In the genomic region with DNA sequence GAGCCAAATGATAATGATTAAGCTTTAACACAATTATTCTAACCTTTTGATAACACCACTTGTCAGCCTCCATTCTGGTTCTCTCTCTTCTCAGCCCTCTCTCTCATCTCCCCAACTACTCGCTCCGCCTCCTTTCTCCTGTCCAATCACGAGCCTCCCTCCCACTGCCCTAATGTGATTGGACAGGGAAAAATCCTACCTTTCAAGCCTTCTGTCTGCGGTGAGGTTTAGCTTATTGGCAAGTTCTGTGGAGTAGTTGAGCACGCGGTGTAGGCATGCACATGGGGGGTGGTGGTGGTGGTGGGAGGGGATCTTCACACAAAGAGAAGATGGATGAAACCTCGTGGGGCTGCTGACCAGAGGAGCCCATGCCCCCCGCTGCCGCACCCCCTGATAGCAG, we compare ENCODE assay signal across 11 mouse cellular contexts. TPM values are rescaled to one million over a fixed set of nuclear protein-coding genes. Genes with fewer than 3 reads are reported as not detected.
A peak's percentile ranks its signal among the peaks of the same experiment; 100 is the strongest.
DNase-seq lines count a peak whose midpoint lies in the region; ATAC-seq and TF ChIP-seq lines count a peak whose summit lies in the region.
"Had no signal": no experiment of that assay in that cellular context is flagged by ENCODE, and none has a peak within 500 bp of the region (broad histone marks: within the 10 kb centered on the region; RNA-seq: fewer than 3 reads in every experiment).

No protein-coding gene starts in this region.

- no peaks in the 10 kb centered on the region for H3K36me3 ChIP-seq in hindbrain, embryonic 11.5 days (ENCODE audit: control insufficient read depth, insufficient read depth, low read length)
- H3K36me3 ChIP-seq in hindbrain, embryonic 13.5 days = no peaks in the 10 kb centered on the region
- no peaks in the 10 kb centered on the region for H3K36me3 ChIP-seq in thymus, adult 2 months (ENCODE audit: control insufficient read depth, insufficient read depth, low read length)
- H3K36me3 ChIP-seq in forebrain, embryonic 12.5 days (replicated peaks) = no peaks in the 10 kb centered on the region
- H3K36me3 ChIP-seq: heart, embryonic 15.5 days; limb, embryonic 15.5 days had no signal

- H3K27me3 ChIP-seq in hindbrain, embryonic 11.5 days (ENCODE audit: control insufficient read depth, insufficient read depth, low read length) = no peaks in the 10 kb centered on the region
- peaks cover 23% of the 10 kb centered on the region; the same call in 1 of the 2 replicates for H3K27me3 ChIP-seq in hindbrain, embryonic 13.5 days
- no peaks in the 10 kb centered on the region for H3K27me3 ChIP-seq in thymus, adult 2 months (ENCODE audit: control insufficient read depth, insufficient read depth, low read length)
- 0 out of 2 replicates have a peak, but pooled peaks cover 3% of the 10 kb centered on the region for H3K27me3 ChIP-seq in forebrain, embryonic 12.5 days
- no peaks in the 10 kb centered on the region for H3K27me3 ChIP-seq in cerebellum, adult 2 months (ENCODE audit: control insufficient read depth, insufficient read depth, low read length)
- H3K27me3 ChIP-seq: limb, embryonic 15.5 days had no signal

- no peak for ATAC-seq in hindbrain, embryonic 11.5 days (ENCODE audit: low FRiP score)
- no peak for ATAC-seq in hindbrain, embryonic 13.5 days (ENCODE audit: low FRiP score)
- ATAC-seq in forebrain, embryonic 12.5 days (ENCODE audit: low FRiP score) = 0 out of 2 replicates have a peak, but pooled peaks have one; percentile 30

- TF ChIP-seq CTCF in thymus, adult 2 months (IDR thresholded peaks at IDR 0.05; ENCODE audit: borderline replicate concordance, control insufficient read depth, extremely low read depth, insufficient read depth, low read length, poor library complexity) = no peak
- no peak for TF ChIP-seq CTCF in cerebellum, adult 2 months (IDR thresholded peaks at IDR 0.05; ENCODE audit: borderline replicate concordance, insufficient read depth, low read depth, low read length)

- no peak overlapping the region for H3K4me2 ChIP-seq in hindbrain, embryonic 11.5 days (replicated peaks; ENCODE audit: low read depth, low read length)
- no peak overlapping the region for H3K4me2 ChIP-seq in hindbrain, embryonic 13.5 days
- no peak overlapping the region for H3K4me2 ChIP-seq in forebrain, embryonic 12.5 days
- H3K4me2 ChIP-seq: heart, embryonic 15.5 days; limb, embryonic 15.5 days had no signal

- no peak for TF ChIP-seq POLR2A in thymus, adult 2 months (IDR thresholded peaks at IDR 0.05; ENCODE audit: control insufficient read depth, extremely low read depth, insufficient read depth, low read length, poor library complexity)
- TF ChIP-seq POLR2A in cerebellum, adult 2 months (IDR thresholded peaks at IDR 0.05; ENCODE audit: borderline replicate concordance, insufficient read depth, low read length) = no peak

- no peaks in the 10 kb centered on the region for H3K9me3 ChIP-seq in hindbrain, embryonic 11.5 days (ENCODE audit: control insufficient read depth, low read length)
- H3K9me3 ChIP-seq in hindbrain, embryonic 13.5 days = no peaks in the 10 kb centered on the region
- H3K9me3 ChIP-seq in forebrain, embryonic 12.5 days = no peaks in the 10 kb centered on the region
- H3K9me3 ChIP-seq: heart, embryonic 15.5 days; limb, embryonic 15.5 days had no signal

- peak; percentile 30 for DNase-seq in hindbrain, embryonic 11.5 days (ENCODE audit: low spot score)
- peak; percentile 74 for DNase-seq in thymus, postnatal 0 days (ENCODE audit: low spot score)
- no peak for DNase-seq in thymus, adult 2 months
- peak; percentile 64 for DNase-seq in thymus, postnatal 4 days
- no peak for DNase-seq in urinary bladder, postnatal 14 days (ENCODE audit: low spot score)
- no peak for DNase-seq in cerebellum, adult 2 months
- DNase-seq: adrenal gland, adult 2 months had no signal

- no peak overlapping the region for H3K9ac ChIP-seq in hindbrain, embryonic 11.5 days (ENCODE audit: low read depth, low read length)
- no peak overlapping the region for H3K9ac ChIP-seq in hindbrain, embryonic 13.5 days
- H3K9ac ChIP-seq in forebrain, embryonic 12.5 days = no peak overlapping the region
- H3K9ac ChIP-seq: heart, embryonic 15.5 days; limb, embryonic 15.5 days had no signal

- H3K4me3 ChIP-seq in hindbrain, embryonic 11.5 days (ENCODE audit: low read depth, low read length) = no peak overlapping the region
- no peak overlapping the region for H3K4me3 ChIP-seq in hindbrain, embryonic 13.5 days
- no peak overlapping the region for H3K4me3 ChIP-seq in thymus, adult 2 months (ENCODE audit: control insufficient read depth, insufficient read depth, low read length)
- no peak overlapping the region for H3K4me3 ChIP-seq in forebrain, embryonic 12.5 days (replicated peaks)
- no peak overlapping the region for H3K4me3 ChIP-seq in cerebellum, adult 2 months (replicated peaks; ENCODE audit: insufficient read depth, low read depth, low read length)
- H3K4me3 ChIP-seq: heart, embryonic 15.5 days; limb, embryonic 15.5 days had no signal

- H3K27ac ChIP-seq in hindbrain, embryonic 11.5 days (ENCODE audit: low read depth, low read length) = no peak overlapping the region
- no peak overlapping the region for H3K27ac ChIP-seq in hindbrain, embryonic 13.5 days
- no peak overlapping the region for H3K27ac ChIP-seq in thymus, adult 2 months (ENCODE audit: control insufficient read depth, insufficient read depth, low read length)
- H3K27ac ChIP-seq in forebrain, embryonic 12.5 days = no peak overlapping the region
- H3K27ac ChIP-seq in cerebellum, adult 2 months (ENCODE audit: insufficient read depth, low read length) = no peak overlapping the region
- H3K27ac ChIP-seq: heart, embryonic 15.5 days; limb, embryonic 15.5 days had no signal

- 28% methylated on average over 9 of the region's 9 CpGs for WGBS in hindbrain, embryonic 11.5 days
- 23% methylated on average over 9 of the region's 9 CpGs for WGBS in hindbrain, embryonic 13.5 days
- WGBS in thymus, adult 2 months = 60% methylated on average over 9 of the region's 9 CpGs
- WGBS in forebrain, embryonic 12.5 days = 25% methylated on average over 9 of the region's 9 CpGs
- 45% methylated on average over 9 of the region's 9 CpGs for WGBS in cerebellum, adult 2 months

- no peaks in the 10 kb centered on the region for H3K4me1 ChIP-seq in hindbrain, embryonic 11.5 days (replicated peaks; ENCODE audit: control insufficient read depth, insufficient read depth, low read length)
- H3K4me1 ChIP-seq in hindbrain, embryonic 13.5 days (replicated peaks) = no peaks in the 10 kb centered on the region
- H3K4me1 ChIP-seq in thymus, adult 2 months (replicated peaks; ENCODE audit: control insufficient read depth, insufficient read depth, low read length) = peaks cover 21% of the 10 kb centered on the region
- H3K4me1 ChIP-seq in forebrain, embryonic 12.5 days = no peaks in the 10 kb centered on the region
- H3K4me1 ChIP-seq in cerebellum, adult 2 months (ENCODE audit: control insufficient read depth, insufficient read depth, low read length) = peaks cover 9% of the 10 kb centered on the region

RNA-seq across cellular contexts. Expression of gene Crispld2, which starts 20.7 kb away (rescaled TPM):
- 2.1 and 2.6 TPM in 2 replicates for polyA plus RNA-seq in hindbrain, embryonic 11.5 days (2014; fragmentation: Nextera tagmentation; extraction: Ambion mirVana)
- polyA plus RNA-seq in hindbrain, embryonic 13.5 days (2015; fragmentation: Nextera tagmentation; extraction: Ambion mirVana) = 3.1 and 3.5 TPM in 2 replicates
- polyA plus RNA-seq in thymus, postnatal 0 days (2015; fragmentation: Nextera tagmentation; extraction: Ambion mirVana) = 2.4 TPM in 2 replicates
- 7.6 TPM in 2 replicates for polyA plus RNA-seq in thymus, adult 2 months (2012; rRNA removed)
- polyA plus RNA-seq in forebrain, embryonic 12.5 days (2016; fragmentation: Nextera tagmentation; extraction: Ambion mirVana) = 2.3 TPM in 2 replicates
- polyA plus RNA-seq in cerebellum, adult 2 months (2012; rRNA removed) = 2.4 and 2.6 TPM in 2 replicates

Comparison
In these comparisons a context has a peak if more than half of its experiments do, and no peak if none do; other contexts are left out.
1. DNase-seq: peak in hindbrain, embryonic 11.5 days (single experiment), thymus, postnatal 0 days (single experiment) and thymus, postnatal 4 days (single experiment); none in thymus, adult 2 months (single experiment), urinary bladder, postnatal 14 days (single experiment) and cerebellum, adult 2 months (0 of 2).